Comparison of ENCODE assay signal across 14 mouse cellular contexts in genomic region chr12:98899676-98900075, GRCm38 (mm10). TPM values are rescaled to one million over a fixed set of nuclear protein-coding genes. Genes with fewer than 3 reads are reported as not detected.
DNase-seq lines count a peak whose midpoint lies in the region; ATAC-seq and TF ChIP-seq lines count a peak whose summit lies in the region.
"Had no signal": no experiment of that assay in that cellular context is flagged by ENCODE, and none has a peak within 500 bp of the region (broad histone marks: within the 10 kb centered on the region; RNA-seq: fewer than 3 reads in every experiment).

No protein-coding gene starts in this region.

- H3K9ac ChIP-seq in hindbrain, embryonic 11.5 days (ENCODE audit: low read depth, low read length): peak overlapping the region; percentile 60; the same call in 1 of the 2 replicates
- H3K9ac ChIP-seq in midbrain, embryonic 16.5 days (ENCODE audit: low read depth, low read length): peak overlapping the region; percentile 86

- no peaks in the 10 kb centered on the region for H3K36me3 ChIP-seq in forebrain, embryonic 10.5 days (replicated peaks)
- no peaks in the 10 kb centered on the region for H3K36me3 ChIP-seq in hindbrain, embryonic 11.5 days (ENCODE audit: control insufficient read depth, insufficient read depth, low read length)
- no peaks in the 10 kb centered on the region for H3K36me3 ChIP-seq in midbrain, embryonic 16.5 days (ENCODE audit: control insufficient read depth, insufficient read depth, low read length)
- H3K36me3 ChIP-seq: limb, embryonic 13.5 days; stomach, embryonic 15.5 days had no signal

- peak overlapping the region; percentile 64 for H3K4me2 ChIP-seq in hindbrain, embryonic 11.5 days (replicated peaks; ENCODE audit: low read depth, low read length)
- H3K4me2 ChIP-seq in midbrain, embryonic 16.5 days (ENCODE audit: low read length): peak overlapping the region; percentile 60

- H3K4me3 ChIP-seq in layer of hippocampus, adult 2 months: peak overlapping the region; percentile 91
- H3K4me3 ChIP-seq in forebrain, embryonic 10.5 days: peak overlapping the region; percentile 89
- H3K4me3 ChIP-seq in hindbrain, embryonic 11.5 days (ENCODE audit: low read depth, low read length): peak overlapping the region; percentile 69
- H3K4me3 ChIP-seq in midbrain, embryonic 16.5 days (ENCODE audit: low read depth, low read length): peak overlapping the region; percentile 69

- no peak for DNase-seq in layer of hippocampus, adult 2 months (ENCODE audit: low spot score in 2 of 2)
- no peak for DNase-seq in layer of hippocampus, adult 9-11 months
- DNase-seq in forebrain, embryonic 10.5 days (ENCODE audit: extremely low spot score, low spot score): no peak
- no peak for DNase-seq in hindbrain, embryonic 11.5 days (ENCODE audit: low spot score)
- DNase-seq in MN1 (ENCODE audit: low spot score): no peak
- DNase-seq in ovary, postnatal 36 days (ENCODE audit: low spot score): no peak
- DNase-seq in layer of hippocampus, postnatal 10 days (ENCODE audit: low spot score in 2 of 2): no peak
- DNase-seq: cerebellum, adult 11-12 months; kidney, postnatal 25 days had no signal

- TF ChIP-seq CTCF in layer of hippocampus, adult 2 months (conservative IDR thresholded peaks at IDR 0.05): no peak

- ATAC-seq in hindbrain, embryonic 11.5 days (ENCODE audit: low FRiP score): no peak
- no peak for ATAC-seq in midbrain, embryonic 16.5 days

- WGBS in forebrain, embryonic 10.5 days: 62% methylated on average over 6 of the region's 6 CpGs
- 61% methylated on average over 6 of the region's 6 CpGs for WGBS in hindbrain, embryonic 11.5 days
- 32% methylated on average over 6 of the region's 6 CpGs for WGBS in midbrain, embryonic 16.5 days

- H3K4me1 ChIP-seq in forebrain, embryonic 10.5 days: peaks cover 30% of the 10 kb centered on the region
- H3K4me1 ChIP-seq in hindbrain, embryonic 11.5 days (replicated peaks; ENCODE audit: control insufficient read depth, insufficient read depth, low read length): no peaks in the 10 kb centered on the region
- peaks cover 17% of the 10 kb centered on the region for H3K4me1 ChIP-seq in midbrain, embryonic 16.5 days (ENCODE audit: control insufficient read depth, insufficient read depth, low read length)
- H3K4me1 ChIP-seq: stomach, embryonic 15.5 days had no signal

- H3K9me3 ChIP-seq in forebrain, embryonic 10.5 days: no peaks in the 10 kb centered on the region
- no peaks in the 10 kb centered on the region for H3K9me3 ChIP-seq in hindbrain, embryonic 11.5 days (ENCODE audit: control insufficient read depth, low read length)
- no peaks in the 10 kb centered on the region for H3K9me3 ChIP-seq in midbrain, embryonic 16.5 days (replicated peaks; ENCODE audit: control insufficient read depth, low read length, poor library complexity, severe bottlenecking)
- H3K9me3 ChIP-seq: limb, embryonic 13.5 days; stomach, embryonic 15.5 days had no signal

- H3K27me3 ChIP-seq in forebrain, embryonic 10.5 days (ENCODE audit: poor library complexity, severe bottlenecking): peaks cover 9% of the 10 kb centered on the region; the same call in 1 of the 2 replicates
- H3K27me3 ChIP-seq in hindbrain, embryonic 11.5 days (ENCODE audit: control insufficient read depth, insufficient read depth, low read length): no peaks in the 10 kb centered on the region
- no peaks in the 10 kb centered on the region for H3K27me3 ChIP-seq in midbrain, embryonic 16.5 days (ENCODE audit: control insufficient read depth, insufficient read depth, low read depth, low read length)

- peak overlapping the region; percentile 92 for H3K27ac ChIP-seq in layer of hippocampus, adult 2 months
- H3K27ac ChIP-seq in forebrain, embryonic 10.5 days: peak overlapping the region; percentile 53; the same call in 1 of the 2 replicates
- H3K27ac ChIP-seq in hindbrain, embryonic 11.5 days (ENCODE audit: low read depth, low read length): no peak overlapping the region
- H3K27ac ChIP-seq in midbrain, embryonic 16.5 days (ENCODE audit: low read length): no peak overlapping the region
- H3K27ac ChIP-seq: limb, embryonic 13.5 days; macrophage; stomach, embryonic 15.5 days had no signal

RNA-seq across cellular contexts. Expression of gene Eml5, which starts 1.6 kb away (rescaled TPM):
- 100 to 1,000 TPM in 1 of 2 experiments, 10 to 100 TPM in 1; 83.5 to 109 TPM for total RNA-seq in layer of hippocampus, adult 2 months (2021)
- polyA plus RNA-seq in forebrain, embryonic 10.5 days (2016; fragmentation: Nextera tagmentation; extraction: Ambion mirVana): 20.5 and 21.0 TPM in 2 replicates
- 15.8 and 21.9 TPM in 2 replicates for polyA plus RNA-seq in hindbrain, embryonic 11.5 days (2014; fragmentation: Nextera tagmentation; extraction: Ambion mirVana)
- 26.2 and 26.8 TPM in 2 replicates for polyA plus RNA-seq in midbrain, embryonic 16.5 days (2015; fragmentation: Nextera tagmentation; extraction: Ambion mirVana)
- total RNA-seq in layer of hippocampus, postnatal 10 days (2021): 10 to 100 TPM; 82.0 to 93.5 TPM

RNA-seq across cellular contexts. Expression of gene Ttc8, which starts 20.7 kb away (rescaled TPM):
- total RNA-seq in layer of hippocampus, adult 2 months (2021): 10 to 100 TPM; 43.7 to 59.0 TPM
- 40.0 and 42.7 TPM in 2 replicates for polyA plus RNA-seq in forebrain, embryonic 10.5 days (2016; fragmentation: Nextera tagmentation; extraction: Ambion mirVana)
- polyA plus RNA-seq in hindbrain, embryonic 11.5 days (2014; fragmentation: Nextera tagmentation; extraction: Ambion mirVana): 40.4 and 43.4 TPM in 2 replicates
- 40.9 and 41.1 TPM in 2 replicates for polyA plus RNA-seq in midbrain, embryonic 16.5 days (2015; fragmentation: Nextera tagmentation; extraction: Ambion mirVana)
- 10 to 100 TPM; 29.6 to 31.7 TPM for total RNA-seq in layer of hippocampus, postnatal 10 days (2021)
- total RNA-seq: MEL had no signal

Comparison
In these comparisons a context has a peak if more than half of its experiments do, and no peak if none do; other contexts are left out.
1. H3K27ac ChIP-seq: peak in layer of hippocampus, adult 2 months (single experiment) and forebrain, embryonic 10.5 days (single experiment); none in hindbrain, embryonic 11.5 days (single experiment) and midbrain, embryonic 16.5 days (single experiment).
2. Peak in every context shown above with its lines, with median percentiles within 50 percentile points of each other: H3K4me3 ChIP-seq.